Mouse (Mus musculus) heart, postnatal 0 days (tissue): ENCODE measurements at regions not wholly inside any gene's neighbourhood (a gene's known extent, or its start where the extent isn't known, plus 50 kb on each side); places are given as distances from the start of the nearest gene placed in this dataset.

Source experiments
- CTCF ChIP-seq: IDR thresholded peaks from 2 replicates; pipeline ENCODE4 v1.5.1; 2016; ENCODE audit warnings: antibody characterized with exemption, control low read depth, low read depth
- EP300 ChIP-seq: IDR thresholded peaks from 2 replicates; pipeline ENCODE4 v1.6.1; 2016; ENCODE audit warnings: antibody characterized with exemption, low read depth

- TF ChIP-seq CTCF (no peak), EP300 (no peak)
These were observed 107.6 kb upstream of the Tmem108 start for GRCm38 (mm10) chr9:103869276-103869675.
